Mouse (Mus musculus) common myeloid progenitor, adult 5-6 weeks (primary cell): ENCODE measurements at regions not wholly inside any gene's neighbourhood (a gene's known extent, or its start where the extent isn't known, plus 50 kb on each side); places are given as distances from the start of the nearest gene placed in this dataset.
"Not testable (repeated sequence)": the region's sequence is repeated elsewhere in the genome, so short reads cannot be mapped to it uniquely, and the experiment has no call there.

ENCODE experiments used
- ATAC-seq: replicated peaks from 2 replicates; pipeline ENCODE4 v1.8.0; 2016; ENCODE audit warnings: low read depth, mild to moderate bottlenecking, moderate TSS enrichment, inconsistent platforms; ENCODE audit not compliant: poor library complexity, severe bottlenecking

GRCm38 (mm10) chr6:5663433-5664175 lies 61.8 kb upstream of the Dync1i1 start:
- ATAC-seq = no peak

GRCm38 (mm10) chr6:5645150-5645732 lies 80.2 kb upstream of the Dync1i1 start:
- ATAC-seq = peak; percentile 84; the same call in 1 of the 2 replicates

GRCm38 (mm10) chr6:5634222-5634621 lies 91.2 kb upstream of the Dync1i1 start:
- no peak for ATAC-seq

GRCm38 (mm10) chr6:5633036-5633708 lies 92.3 kb upstream of the Dync1i1 start:
- peak; percentile 74 for ATAC-seq

- no peak for ATAC-seq
Measured at GRCm38 (mm10) chr6:5624085-5624484, 101.4 kb upstream of the Dync1i1 start.

GRCm38 (mm10) chr6:5621582-5621981 lies 103.9 kb upstream of the Dync1i1 start:
- ATAC-seq = no peak

GRCm38 (mm10) chr6:5594011-5594410 lies 97.9 kb upstream of the Pdk4 start:
- ATAC-seq = no peak

GRCm38 (mm10) chr6:5589635-5590034 lies 93.5 kb upstream of the Pdk4 start:
- ATAC-seq = peak; percentile 99

GRCm38 (mm10) chr6:5582923-5583525 lies 86.9 kb upstream of the Pdk4 start:
- no peak for ATAC-seq

GRCm38 (mm10) chr6:5576891-5577290 lies 80.8 kb upstream of the Pdk4 start:
- ATAC-seq = not testable (repeated sequence)

- ATAC-seq = no peak
Measured at GRCm38 (mm10) chr6:5566582-5566981, 70.5 kb upstream of the Pdk4 start.

GRCm38 (mm10) chr6:5565049-5565448 lies 68.9 kb upstream of the Pdk4 start:
- ATAC-seq = no peak

GRCm38 (mm10) chr6:5553703-5554394 lies 57.7 kb upstream of the Pdk4 start:
- ATAC-seq = no peak

GRCm38 (mm10) chr6:5550067-5550466 lies 54.0 kb upstream of the Pdk4 start:
- ATAC-seq = no peak
